Mouse (Mus musculus) liver, postnatal 0 days (tissue): ENCODE measurements around the gene Magi2.

Experiments
- CTCF ChIP-seq: sonication (generic); IDR thresholded peaks from 2 replicates; pipeline ENCODE4 v1.5.1; 2016; ENCODE audit warnings: antibody characterized with exemption, low read depth
- EP300 ChIP-seq: IDR thresholded peaks from 2 replicates; pipeline ENCODE4 v1.6.1; 2016; ENCODE audit warnings: antibody characterized with exemption, low read depth, mild to moderate bottlenecking

- TF ChIP-seq CTCF (no peak), EP300 (no peak)
Observed at GRCm38 (mm10) chr5:19472851-19473439, 246.1 kb downstream of the Magi2 start.
